Mouse (Mus musculus): ENCODE measurements around the gene Slc16a6. TPM values are rescaled to one million over a fixed set of nuclear protein-coding genes. Genes with fewer than 3 reads are reported as not detected.

The Slc16a6 gene
- total and polyA plus RNA-seq, 2 experiments from 2014 or later = 6.3 to 11.5 TPM

DNA sequence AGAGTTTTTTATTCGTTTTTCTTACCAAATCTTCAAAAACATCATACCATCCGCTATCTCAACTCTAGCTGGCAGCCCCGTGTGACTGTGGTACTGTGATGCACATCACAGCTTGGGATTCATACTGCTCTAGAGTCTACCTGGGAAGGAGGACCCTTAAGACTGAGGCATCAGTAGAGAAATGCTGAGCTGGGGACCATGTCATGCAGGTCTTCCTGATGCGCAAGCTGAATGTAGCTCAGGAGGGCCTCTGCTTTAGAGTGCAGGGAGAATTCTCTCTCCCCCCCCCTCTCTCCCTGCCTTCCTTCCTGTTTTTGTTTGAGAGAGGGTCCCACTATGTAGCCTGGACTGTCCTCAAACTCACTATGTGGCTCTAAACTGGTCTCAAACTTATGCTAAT is 32.8 kb downstream of the Slc16a6 start:
- no peaks in the 10 kb centered on the region for H3K9me3 ChIP-seq (ENCODE audit: low read length)
- no peak for DNase-seq (ENCODE audit: low spot score)

DNA sequence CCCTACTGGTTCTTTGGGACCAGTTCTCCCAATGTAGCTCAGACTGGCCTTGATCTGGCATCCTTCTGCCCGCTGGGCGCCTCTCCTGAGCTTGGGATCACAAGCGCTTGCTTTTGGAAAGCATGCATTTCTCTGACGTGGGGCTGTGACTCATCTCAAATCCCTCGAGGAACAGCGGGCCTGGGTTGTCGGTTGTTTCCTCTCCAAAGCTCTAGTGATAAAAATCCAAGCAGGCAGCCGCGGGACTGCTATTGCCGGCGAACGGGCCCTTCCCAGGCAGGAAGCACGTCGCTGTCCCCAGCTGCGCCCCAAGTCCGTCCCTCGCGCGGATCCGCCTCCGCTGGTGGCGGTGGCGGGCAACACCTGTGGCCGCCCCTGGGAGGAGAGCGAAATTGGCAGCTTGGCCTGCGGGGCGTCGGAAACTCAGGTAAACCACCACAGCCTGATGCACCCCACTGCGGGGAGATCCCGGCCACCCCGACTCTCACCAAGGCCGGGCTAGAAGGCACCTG is 33.5 kb downstream of the Slc16a6 start:
- H3K27me3 ChIP-seq (ENCODE audit: insufficient read depth, low read length) = no peaks in the 10 kb centered on the region
- H3K4me3 ChIP-seq (ENCODE audit: low read depth, low read length) = peak overlapping the region; percentile 41
- H3K4me1 ChIP-seq (ENCODE audit: insufficient read depth, low read length) = 0 out of 2 replicates have a peak, but pooled peaks cover 2% of the 10 kb centered on the region
- WGBS = 2% methylated on average over 32 of the region's 32 CpGs
- H3K9me3 ChIP-seq (ENCODE audit: low read length) = no peaks in the 10 kb centered on the region
- peaks cover 31% of the 10 kb centered on the region for H3K36me3 ChIP-seq (ENCODE audit: insufficient read depth, low read length)
- peak; percentile 69 for DNase-seq (ENCODE audit: low spot score)
- ATAC-seq (ENCODE audit: low FRiP score) = peak; percentile 60
- H3K9ac ChIP-seq (replicated peaks; ENCODE audit: low read length, poor library complexity, severe bottlenecking) = peak overlapping the region; percentile 48
- H3K27ac ChIP-seq (ENCODE audit: low read depth, low read length) = 0 out of 2 replicates have a peak overlapping the region, but pooled peaks have one; percentile 4
- TF ChIP-seq CTCF (IDR thresholded peaks at IDR 0.05) = no peak
- peak overlapping the region; percentile 74 for H3K4me2 ChIP-seq (ENCODE audit: low read depth, low read length, poor library complexity, severe bottlenecking)

More for the DNA sequence above, 32.8 kb downstream of the Slc16a6 start:
- no peaks in the 10 kb centered on the region for H3K27me3 ChIP-seq (ENCODE audit: insufficient read depth, low read length)
- peaks cover 23% of the 10 kb centered on the region for H3K36me3 ChIP-seq (ENCODE audit: insufficient read depth, low read length)
- no peak overlapping the region for H3K27ac ChIP-seq (ENCODE audit: low read depth, low read length)
- WGBS = 68% methylated on average over 4 of the region's 4 CpGs
- peak overlapping the region; percentile 74 for H3K4me2 ChIP-seq (ENCODE audit: low read depth, low read length, poor library complexity, severe bottlenecking)
- H3K9ac ChIP-seq (replicated peaks; ENCODE audit: low read length, poor library complexity, severe bottlenecking) = no peak overlapping the region
- no peak for ATAC-seq (ENCODE audit: low FRiP score)
- H3K4me3 ChIP-seq (ENCODE audit: low read depth, low read length) = peak overlapping the region; percentile 41; the same call in 1 of the 2 replicates
- TF ChIP-seq CTCF (IDR thresholded peaks at IDR 0.05) = no peak
- H3K4me1 ChIP-seq (ENCODE audit: insufficient read depth, low read length) = 0 out of 2 replicates have a peak, but pooled peaks cover 2% of the 10 kb centered on the region

DNA sequence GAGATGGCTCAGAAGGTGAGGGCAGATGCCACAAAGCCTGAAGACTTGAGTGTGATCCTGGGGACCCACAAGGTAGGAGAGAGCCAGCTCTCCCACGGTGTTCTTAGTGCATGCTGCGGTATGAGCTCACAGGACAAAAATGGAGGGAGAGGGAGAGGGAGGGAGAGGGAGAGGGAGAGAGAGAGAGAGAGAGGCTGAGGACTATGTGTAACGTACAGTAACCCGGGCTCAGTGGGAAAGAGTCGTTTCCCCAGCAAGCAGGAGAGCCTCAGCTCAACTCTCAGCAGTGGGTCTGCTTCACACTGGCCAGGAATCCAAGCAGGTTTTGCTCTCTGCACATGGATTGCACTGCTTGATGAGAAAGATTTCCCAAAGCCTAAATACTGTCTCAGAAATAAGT is 34.2 kb downstream of the Slc16a6 start:
- no peaks in the 10 kb centered on the region for H3K9me3 ChIP-seq (ENCODE audit: low read length)
- peak overlapping the region; percentile 48; the same call in 1 of the 2 replicates for H3K9ac ChIP-seq (replicated peaks; ENCODE audit: low read length, poor library complexity, severe bottlenecking)
- DNase-seq (ENCODE audit: low spot score) = no peak
- 0 out of 2 replicates have a peak, but pooled peaks cover 2% of the 10 kb centered on the region for H3K4me1 ChIP-seq (ENCODE audit: insufficient read depth, low read length)
- TF ChIP-seq CTCF (IDR thresholded peaks at IDR 0.05) = no peak
- WGBS = 13% methylated on average over 5 of the region's 5 CpGs
- no peaks in the 10 kb centered on the region for H3K27me3 ChIP-seq (ENCODE audit: insufficient read depth, low read length)
- no peak for ATAC-seq (ENCODE audit: low FRiP score)
- peak overlapping the region; percentile 74; the same call in 1 of the 2 replicates for H3K4me2 ChIP-seq (ENCODE audit: low read depth, low read length, poor library complexity, severe bottlenecking)
- H3K27ac ChIP-seq (ENCODE audit: low read depth, low read length) = no peak overlapping the region
- H3K4me3 ChIP-seq (ENCODE audit: low read depth, low read length) = no peak overlapping the region
- H3K36me3 ChIP-seq (ENCODE audit: insufficient read depth, low read length) = peaks cover 36% of the 10 kb centered on the region

DNA sequence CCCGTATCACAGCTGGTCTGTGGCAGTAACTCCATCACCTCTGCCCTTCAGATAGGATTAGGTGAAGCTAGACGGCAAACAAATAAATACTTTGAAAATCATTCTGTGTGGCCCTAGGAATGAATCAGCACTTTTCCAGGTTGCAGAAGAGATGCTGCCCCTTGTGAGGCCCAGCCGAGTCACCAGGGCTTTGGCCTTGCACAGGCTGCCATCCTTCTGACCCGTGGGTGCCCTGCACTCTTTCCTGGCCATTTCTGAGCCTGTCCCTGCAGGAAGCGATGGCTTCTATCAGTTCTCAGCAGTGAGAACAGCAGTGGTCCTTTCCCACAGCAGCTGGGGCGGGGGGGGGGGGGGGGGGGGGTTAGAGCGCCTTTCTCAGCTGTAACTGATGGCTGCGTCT is 36.5 kb downstream of the Slc16a6 start:
- H3K27ac ChIP-seq (ENCODE audit: low read depth, low read length) = no peak overlapping the region
- no peak overlapping the region for H3K9ac ChIP-seq (replicated peaks; ENCODE audit: low read length, poor library complexity, severe bottlenecking)
- H3K27me3 ChIP-seq (ENCODE audit: insufficient read depth, low read length) = no peaks in the 10 kb centered on the region
- WGBS = 69% methylated on average over 7 of the region's 8 CpGs
- peaks cover 44% of the 10 kb centered on the region for H3K36me3 ChIP-seq (ENCODE audit: insufficient read depth, low read length)
- H3K4me2 ChIP-seq (ENCODE audit: low read depth, low read length, poor library complexity, severe bottlenecking) = no peak overlapping the region
- no peak for DNase-seq (ENCODE audit: low spot score)
- no peak for TF ChIP-seq CTCF (IDR thresholded peaks at IDR 0.05)
- 0 out of 2 replicates have a peak, but pooled peaks cover 2% of the 10 kb centered on the region for H3K4me1 ChIP-seq (ENCODE audit: insufficient read depth, low read length)
- no peak for ATAC-seq (ENCODE audit: low FRiP score)
- no peaks in the 10 kb centered on the region for H3K9me3 ChIP-seq (ENCODE audit: low read length)
- H3K4me3 ChIP-seq (ENCODE audit: low read depth, low read length) = no peak overlapping the region

DNA sequence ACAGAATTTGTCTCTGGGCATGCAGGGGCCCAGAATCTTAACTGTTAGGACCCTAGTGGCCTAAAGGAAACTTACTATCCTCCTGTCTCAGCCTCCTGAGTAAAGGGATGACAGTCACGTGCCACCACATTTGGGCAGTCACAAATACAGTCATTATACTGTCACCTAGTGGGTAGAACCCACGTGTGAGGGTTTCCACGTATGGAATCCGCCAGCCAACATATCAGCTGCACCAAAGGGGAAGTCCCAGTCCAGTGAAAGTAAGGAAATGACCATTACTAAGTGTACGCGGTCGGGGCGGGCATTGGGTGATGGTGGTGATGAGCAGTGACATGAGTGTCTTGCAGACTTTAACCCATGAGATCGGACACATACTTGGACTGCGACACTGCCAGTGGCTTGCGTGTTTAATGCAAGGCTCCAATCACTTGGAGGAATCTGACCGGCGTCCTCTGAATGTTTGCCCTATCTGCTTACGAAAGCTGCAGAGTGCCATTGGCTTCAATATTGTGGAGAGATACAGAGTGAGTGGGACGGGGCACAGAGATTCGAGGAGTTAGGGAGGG is 39.1 kb downstream of the Slc16a6 start:
- no peak overlapping the region for H3K4me2 ChIP-seq (ENCODE audit: low read depth, low read length, poor library complexity, severe bottlenecking)

DNA sequence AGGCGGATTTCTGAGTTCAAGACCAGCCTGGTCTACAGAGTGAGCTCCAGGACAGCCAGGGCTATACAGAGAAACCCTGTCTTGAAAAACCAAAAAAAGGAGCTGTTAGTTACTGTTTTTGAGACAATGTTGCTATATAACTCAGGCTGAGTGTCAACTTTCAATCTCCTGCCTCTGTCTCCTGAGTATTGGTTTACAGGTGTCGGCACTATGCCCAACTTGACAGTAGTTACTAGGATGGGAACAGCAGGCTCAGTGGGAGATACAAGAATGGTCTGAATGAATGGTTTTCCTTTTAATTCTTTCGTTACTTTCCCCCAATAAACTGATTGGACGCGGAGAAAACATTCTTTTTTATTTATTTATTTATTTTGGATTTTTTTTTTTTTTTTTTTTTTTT is 46.0 kb downstream of the Slc16a6 start:
- ATAC-seq (ENCODE audit: low FRiP score) (no peak), DNase-seq (ENCODE audit: low spot score) (no peak)
- Histone ChIP-seq H3K4me3 (ENCODE audit: low read depth, low read length) (peak overlapping the region; percentile 57; the same call in 1 of the 2 replicates), H3K4me2 (ENCODE audit: low read depth, low read length, poor library complexity, severe bottlenecking) (peak overlapping the region; percentile 57; the same call in 1 of the 2 replicates), H3K27me3 (ENCODE audit: insufficient read depth, low read length) (no peaks in the 10 kb centered on the region), H3K27ac (ENCODE audit: low read depth, low read length) (no peak overlapping the region), H3K9ac (replicated peaks; ENCODE audit: low read length, poor library complexity, severe bottlenecking) (no peak overlapping the region), H3K4me1 (ENCODE audit: insufficient read depth, low read length) (peaks cover 6% of the 10 kb centered on the region; the same call in 1 of the 2 replicates), H3K9me3 (ENCODE audit: low read length) (no peaks in the 10 kb centered on the region), H3K36me3 (ENCODE audit: insufficient read depth, low read length) (peaks cover 7% of the 10 kb centered on the region)
- 92% methylated on average over 5 of the region's 5 CpGs for WGBS
- TF ChIP-seq CTCF (IDR thresholded peaks at IDR 0.05) = no peak

More for the DNA sequence above, 39.1 kb downstream of the Slc16a6 start:
- H3K27me3 ChIP-seq (ENCODE audit: insufficient read depth, low read length) = no peaks in the 10 kb centered on the region
- no peak overlapping the region for H3K4me3 ChIP-seq (ENCODE audit: low read depth, low read length)
- no peak for TF ChIP-seq CTCF (IDR thresholded peaks at IDR 0.05)
- WGBS = 94% methylated on average over 16 of the region's 16 CpGs
- no peak overlapping the region for H3K27ac ChIP-seq (ENCODE audit: low read depth, low read length)
- H3K9ac ChIP-seq (replicated peaks; ENCODE audit: low read length, poor library complexity, severe bottlenecking) = no peak overlapping the region
- DNase-seq (ENCODE audit: low spot score) (no peak), ATAC-seq (ENCODE audit: low FRiP score) (no peak)
- H3K4me1 ChIP-seq (ENCODE audit: insufficient read depth, low read length) = no peaks in the 10 kb centered on the region
- H3K9me3 ChIP-seq (ENCODE audit: low read length) = no peaks in the 10 kb centered on the region
- peaks cover 49% of the 10 kb centered on the region for H3K36me3 ChIP-seq (ENCODE audit: insufficient read depth, low read length)
